Mouse (Mus musculus): ENCODE data around the gene Cux1. TPM values are rescaled to one million over a fixed set of nuclear protein-coding genes. Genes with fewer than 3 reads are reported as not detected.

The Cux1 gene
- total RNA-seq, 4 experiments from 2014 or later = 79.2 to 99.7 (median 92.2) TPM

GRCm38 (mm10) chr5:136540055-136540838 lies 27.0 kb downstream of the Cux1 start:
- DNase-seq (ENCODE audit: low spot score in 2 of 2) = no peak

- DNase-seq (ENCODE audit: low spot score in 2 of 2) = no peak
Observed at GRCm38 (mm10) chr5:136536753-136537152, 30.5 kb downstream of the Cux1 start.

- DNase-seq (ENCODE audit: low spot score in 2 of 2) = no peak
Observed at GRCm38 (mm10) chr5:136535976-136536725, 31.1 kb downstream of the Cux1 start.

- DNase-seq (ENCODE audit: low spot score in 2 of 2) = no peak
Observed at GRCm38 (mm10) chr5:136535204-136535603, 32.1 kb downstream of the Cux1 start.

- no peak for DNase-seq (ENCODE audit: low spot score in 2 of 2)
Observed at GRCm38 (mm10) chr5:136533371-136534276, 33.7 kb downstream of the Cux1 start.

GRCm38 (mm10) chr5:136531674-136532365 lies 35.5 kb downstream of the Cux1 start:
- no peak for DNase-seq (ENCODE audit: low spot score in 2 of 2)

- peak; percentile 65 to 73 for DNase-seq (ENCODE audit: low spot score in 2 of 2)
Observed at GRCm38 (mm10) chr5:136530931-136531330, 36.4 kb downstream of the Cux1 start.

GRCm38 (mm10) chr5:136529165-136529564 lies 38.1 kb downstream of the Cux1 start:
- DNase-seq (ENCODE audit: low spot score in 2 of 2) = no peak

GRCm38 (mm10) chr5:136527871-136528270 lies 39.4 kb downstream of the Cux1 start:
- DNase-seq (ENCODE audit: low spot score in 2 of 2) = no peak

- no peak for DNase-seq (ENCODE audit: low spot score in 2 of 2)
Observed at GRCm38 (mm10) chr5:136526545-136526909, 40.8 kb downstream of the Cux1 start.

GRCm38 (mm10) chr5:136525896-136526544 lies 41.3 kb downstream of the Cux1 start:
- DNase-seq (ENCODE audit: low spot score in 2 of 2) = no peak

- DNase-seq (ENCODE audit: low spot score in 2 of 2) = no peak
Observed at GRCm38 (mm10) chr5:136522843-136523463, 44.3 kb downstream of the Cux1 start.

- DNase-seq (ENCODE audit: low spot score in 2 of 2) = no peak
Observed at GRCm38 (mm10) chr5:136521656-136522055, 45.6 kb downstream of the Cux1 start.

- no peak for DNase-seq (ENCODE audit: low spot score in 2 of 2)
Observed at GRCm38 (mm10) chr5:136518648-136519437, 48.4 kb downstream of the Cux1 start.

- DNase-seq (ENCODE audit: low spot score in 2 of 2) = no peak
Observed at GRCm38 (mm10) chr5:136517510-136517909, 49.8 kb downstream of the Cux1 start.

- no peak for DNase-seq (ENCODE audit: low spot score in 2 of 2)
Observed at GRCm38 (mm10) chr5:136516593-136516992, 50.7 kb downstream of the Cux1 start.

GRCm38 (mm10) chr5:136514049-136514677 lies 53.1 kb downstream of the Cux1 start:
- DNase-seq (ENCODE audit: low spot score in 2 of 2) = no peak

GRCm38 (mm10) chr5:136512103-136512674 lies 55.1 kb downstream of the Cux1 start:
- DNase-seq (ENCODE audit: low spot score in 2 of 2) = no peak

Data from gastrocnemius, adult 8-10 months (tissue).